Mouse (Mus musculus): ENCODE data around the gene Tarbp2. TPM values are rescaled to one million over a fixed set of nuclear protein-coding genes. Genes with fewer than 3 reads are reported as not detected.

Gene Tarbp2
- polyA plus RNA-seq, 1 experiment from 2014 or later = 103 TPM

- peaks cover 19% of the 10 kb centered on the region; the same call in 1 of the 2 replicates for H3K36me3 ChIP-seq
- peak overlapping the region; percentile 85 for H3K4me2 ChIP-seq (replicated peaks)
- H3K4me3 ChIP-seq = peak overlapping the region; percentile 76
- no peaks in the 10 kb centered on the region for H3K27me3 ChIP-seq
- no peaks in the 10 kb centered on the region for H3K9me3 ChIP-seq
- WGBS = under 1% methylated on average over 10 of the region's 10 CpGs
- H3K9ac ChIP-seq (replicated peaks) = peak overlapping the region; percentile 84
- ATAC-seq (replicated peaks) = no peak
- H3K27ac ChIP-seq (replicated peaks) = peak overlapping the region; percentile 100
- peaks cover 44% of the 10 kb centered on the region for H3K4me1 ChIP-seq
Observed at GRCm38 (mm10) chr15:102517631-102517975, 389 bp upstream of the Tarbp2 start.

GRCm38 (mm10) chr15:102518859-102519201 is 838 bp downstream of the Tarbp2 start:
- peaks cover 35% of the 10 kb centered on the region for H3K4me1 ChIP-seq
- peak overlapping the region; percentile 85 for H3K4me2 ChIP-seq (replicated peaks)
- peak overlapping the region; percentile 100 for H3K27ac ChIP-seq (replicated peaks)
- no peaks in the 10 kb centered on the region for H3K27me3 ChIP-seq
- H3K36me3 ChIP-seq = peaks cover 24% of the 10 kb centered on the region
- no peak for ATAC-seq (replicated peaks)
- no peaks in the 10 kb centered on the region for H3K9me3 ChIP-seq
- peak overlapping the region; percentile 88 for H3K9ac ChIP-seq (replicated peaks)
- H3K4me3 ChIP-seq = peak overlapping the region; percentile 76
- 19% methylated on average over 9 of the region's 9 CpGs for WGBS

GRCm38 (mm10) chr15:102519211-102520141 is 1.5 kb downstream of the Tarbp2 start:
- H3K4me1 ChIP-seq = peaks cover 30% of the 10 kb centered on the region
- peaks cover 30% of the 10 kb centered on the region for H3K36me3 ChIP-seq
- H3K4me3 ChIP-seq = peak overlapping the region; percentile 76
- no peaks in the 10 kb centered on the region for H3K27me3 ChIP-seq
- peak overlapping the region; percentile 100 for H3K27ac ChIP-seq (replicated peaks)
- no peaks in the 10 kb centered on the region for H3K9me3 ChIP-seq
- 69% methylated on average over 17 of the region's 17 CpGs for WGBS
- peak overlapping the region; percentile 85 for H3K4me2 ChIP-seq (replicated peaks)
- H3K9ac ChIP-seq (replicated peaks) = peak overlapping the region; percentile 88
- ATAC-seq (replicated peaks) = no peak

- no peak for ATAC-seq (replicated peaks)
- peaks cover 30% of the 10 kb centered on the region for H3K36me3 ChIP-seq
- no peak overlapping the region for H3K9ac ChIP-seq (replicated peaks)
- 89% methylated on average over 4 of the region's 4 CpGs for WGBS
- no peak overlapping the region for H3K4me2 ChIP-seq (replicated peaks)
- no peak overlapping the region for H3K4me3 ChIP-seq
- H3K27ac ChIP-seq (replicated peaks) = no peak overlapping the region
- H3K9me3 ChIP-seq = no peaks in the 10 kb centered on the region
- peaks cover 21% of the 10 kb centered on the region for H3K4me1 ChIP-seq
- H3K27me3 ChIP-seq = no peaks in the 10 kb centered on the region
Observed at GRCm38 (mm10) chr15:102520416-102520815, 2.4 kb downstream of the Tarbp2 start.

- H3K27ac ChIP-seq (replicated peaks) = no peak overlapping the region
- peaks cover 12% of the 10 kb centered on the region for H3K4me1 ChIP-seq
- no peak for ATAC-seq (replicated peaks)
- peaks cover 30% of the 10 kb centered on the region for H3K36me3 ChIP-seq
- H3K27me3 ChIP-seq = no peaks in the 10 kb centered on the region
- no peak overlapping the region for H3K4me2 ChIP-seq (replicated peaks)
- H3K4me3 ChIP-seq = no peak overlapping the region
- H3K9me3 ChIP-seq = no peaks in the 10 kb centered on the region
- H3K9ac ChIP-seq (replicated peaks) = no peak overlapping the region
- 80% methylated on average over 4 of the region's 4 CpGs for WGBS
Observed at GRCm38 (mm10) chr15:102521480-102521879, 3.5 kb downstream of the Tarbp2 start.

GRCm38 (mm10) chr15:102524892-102525485 is 7.0 kb downstream of the Tarbp2 start, which contains the start of gene Npff:
Gene Npff, minus strand, starts transcription at chr15:102524942.
- H3K9me3 ChIP-seq = no peaks in the 10 kb centered on the region
- no peak within 1 kb of the TSS for H3K4me2 ChIP-seq (replicated peaks)
- H3K27me3 ChIP-seq = no peaks in the 10 kb centered on the region
- peak; percentile 34 for ATAC-seq (replicated peaks)
- 0 out of 2 replicates have a peak within 1 kb of the TSS, but pooled peaks have one; percentile 29 for H3K27ac ChIP-seq (replicated peaks)
- 5% methylated on average over 3 of the region's 3 CpGs for WGBS
- peaks cover 2% of the 10 kb centered on the region; the same call in 1 of the 2 replicates for H3K4me1 ChIP-seq
- no peak within 1 kb of the TSS for H3K9ac ChIP-seq (replicated peaks)
- H3K4me3 ChIP-seq = no peak within 1 kb of the TSS
- peaks cover 59% of the 10 kb centered on the region for H3K36me3 ChIP-seq

GRCm38 (mm10) chr15:102526111-102527002 is 8.4 kb downstream of the Tarbp2 start:
- Histone ChIP-seq H3K4me1 (no peaks in the 10 kb centered on the region), H3K27me3 (no peaks in the 10 kb centered on the region), H3K4me2 (replicated peaks) (no peak overlapping the region), H3K36me3 (peaks cover 64% of the 10 kb centered on the region), H3K9ac (replicated peaks) (no peak overlapping the region), H3K27ac (replicated peaks) (no peak overlapping the region), H3K4me3 (no peak overlapping the region), H3K9me3 (no peaks in the 10 kb centered on the region)
- 81% methylated on average over 6 of the region's 6 CpGs for WGBS
- no peak for ATAC-seq (replicated peaks)

- Histone ChIP-seq H3K4me1 (no peaks in the 10 kb centered on the region), H3K27ac (replicated peaks) (no peak overlapping the region), H3K4me3 (no peak overlapping the region), H3K4me2 (replicated peaks) (no peak overlapping the region), H3K9ac (replicated peaks) (no peak overlapping the region), H3K9me3 (no peaks in the 10 kb centered on the region), H3K27me3 (no peaks in the 10 kb centered on the region), H3K36me3 (peaks cover 60% of the 10 kb centered on the region)
- ATAC-seq (replicated peaks) = no peak
- 82% methylated on average over 3 of the region's 3 CpGs for WGBS
Observed at GRCm38 (mm10) chr15:102527936-102528335, 9.9 kb downstream of the Tarbp2 start.

- WGBS = 95% methylated on average over 1 of the region's 1 CpGs
- Histone ChIP-seq H3K4me1 (no peaks in the 10 kb centered on the region), H3K27ac (replicated peaks) (no peak overlapping the region), H3K9me3 (no peaks in the 10 kb centered on the region), H3K27me3 (no peaks in the 10 kb centered on the region), H3K4me3 (no peak overlapping the region), H3K9ac (replicated peaks) (no peak overlapping the region), H3K4me2 (replicated peaks) (no peak overlapping the region), H3K36me3 (peaks cover 65% of the 10 kb centered on the region)
- no peak for ATAC-seq (replicated peaks)
Observed at GRCm38 (mm10) chr15:102528396-102528795, 10.4 kb downstream of the Tarbp2 start.

- 86% methylated on average over 4 of the region's 4 CpGs for WGBS
- Histone ChIP-seq H3K27ac (replicated peaks) (no peak overlapping the region), H3K4me3 (no peak overlapping the region), H3K36me3 (peaks cover 67% of the 10 kb centered on the region), H3K27me3 (no peaks in the 10 kb centered on the region), H3K9ac (replicated peaks) (no peak overlapping the region), H3K4me2 (replicated peaks) (no peak overlapping the region), H3K4me1 (no peaks in the 10 kb centered on the region), H3K9me3 (no peaks in the 10 kb centered on the region)
- no peak for ATAC-seq (replicated peaks)
Observed at GRCm38 (mm10) chr15:102530566-102530965, 12.6 kb downstream of the Tarbp2 start.

GRCm38 (mm10) chr15:102531586-102531985 is 13.6 kb downstream of the Tarbp2 start:
- WGBS = 94% methylated on average over 4 of the region's 4 CpGs
- Histone ChIP-seq H3K4me2 (replicated peaks) (no peak overlapping the region), H3K9ac (replicated peaks) (no peak overlapping the region), H3K27me3 (no peaks in the 10 kb centered on the region), H3K36me3 (peaks cover 77% of the 10 kb centered on the region), H3K4me1 (no peaks in the 10 kb centered on the region), H3K4me3 (no peak overlapping the region), H3K27ac (replicated peaks) (peak overlapping the region; percentile 61; the same call in 1 of the 2 replicates), H3K9me3 (no peaks in the 10 kb centered on the region)
- no peak for ATAC-seq (replicated peaks)

Measured in forebrain, embryonic 15.5 days (tissue).